Mouse (Mus musculus): ENCODE results near the gene Hspa1a. TPM values are rescaled to one million over a fixed set of nuclear protein-coding genes. Genes with fewer than 3 reads are reported as not detected.
"Not testable (repeated sequence)": the region's sequence is repeated elsewhere in the genome, so short reads cannot be mapped to it uniquely, and the experiment has no call there.

Hspa1a gene
- polyA plus RNA-seq, 1 experiment = not detected

- Histone ChIP-seq H3K4me3 (ENCODE audit: insufficient read depth, low read depth, low read length) (no peak overlapping the region), H3K27ac (ENCODE audit: insufficient read depth, low read depth, low read length) (no peak overlapping the region), H3K4me1 (ENCODE audit: control insufficient read depth, insufficient read depth, low read length) (peaks cover 7% of the 10 kb centered on the region)
- WGBS = 87% methylated on average over 16 of the region's 16 CpGs
- no peak for TF ChIP-seq CTCF (IDR thresholded peaks at IDR 0.05; ENCODE audit: insufficient read depth, low read depth, low read length)
- TF ChIP-seq POLR2A (IDR thresholded peaks at IDR 0.05; ENCODE audit: insufficient read depth, low read depth, low read length) = no peak
Measured at GRCm38 (mm10) chr17:35015296-35015695, 43.3 kb upstream of the Hspa1a start.

- TF ChIP-seq POLR2A (IDR thresholded peaks at IDR 0.05; ENCODE audit: insufficient read depth, low read depth, low read length) (no peak), CTCF (IDR thresholded peaks at IDR 0.05; ENCODE audit: insufficient read depth, low read depth, low read length) (no peak)
Measured at GRCm38 (mm10) chr17:35013221-35013620, 41.3 kb upstream of the Hspa1a start.

GRCm38 (mm10) chr17:35012430-35012829, 40.5 kb upstream of the Hspa1a start:
- Histone ChIP-seq H3K27ac (ENCODE audit: insufficient read depth, low read depth, low read length) (no peak overlapping the region), H3K4me3 (ENCODE audit: insufficient read depth, low read depth, low read length) (no peak overlapping the region), H3K4me1 (ENCODE audit: control insufficient read depth, insufficient read depth, low read length) (peaks cover 7% of the 10 kb centered on the region)
- TF ChIP-seq CTCF (IDR thresholded peaks at IDR 0.05; ENCODE audit: insufficient read depth, low read depth, low read length) = no peak
- TF ChIP-seq POLR2A (IDR thresholded peaks at IDR 0.05; ENCODE audit: insufficient read depth, low read depth, low read length) = no peak
- WGBS = 89% methylated on average over 13 of the region's 13 CpGs

More at GRCm38 (mm10) chr17:35013221-35013620, 41.3 kb upstream of the Hspa1a start:
- H3K4me3 ChIP-seq (ENCODE audit: insufficient read depth, low read depth, low read length) = no peak overlapping the region
- 83% methylated on average over 6 of the region's 6 CpGs for WGBS
- H3K4me1 ChIP-seq (ENCODE audit: control insufficient read depth, insufficient read depth, low read length) = peaks cover 7% of the 10 kb centered on the region
- no peak overlapping the region for H3K27ac ChIP-seq (ENCODE audit: insufficient read depth, low read depth, low read length)

- no peak overlapping the region for H3K27ac ChIP-seq (ENCODE audit: insufficient read depth, low read depth, low read length)
- WGBS = 94% methylated on average over 8 of the region's 8 CpGs
- H3K4me1 ChIP-seq (ENCODE audit: control insufficient read depth, insufficient read depth, low read length) = peaks cover 5% of the 10 kb centered on the region
- TF ChIP-seq CTCF (IDR thresholded peaks at IDR 0.05; ENCODE audit: insufficient read depth, low read depth, low read length) (no peak), POLR2A (IDR thresholded peaks at IDR 0.05; ENCODE audit: insufficient read depth, low read depth, low read length) (no peak)
- H3K4me3 ChIP-seq (ENCODE audit: insufficient read depth, low read depth, low read length) = no peak overlapping the region
Measured at GRCm38 (mm10) chr17:35011440-35011839, 39.5 kb upstream of the Hspa1a start.

GRCm38 (mm10) chr17:35009586-35009985, 37.6 kb upstream of the Hspa1a start:
- no peak overlapping the region for H3K27ac ChIP-seq (ENCODE audit: insufficient read depth, low read depth, low read length)
- TF ChIP-seq POLR2A (IDR thresholded peaks at IDR 0.05; ENCODE audit: insufficient read depth, low read depth, low read length) (no peak), CTCF (IDR thresholded peaks at IDR 0.05; ENCODE audit: insufficient read depth, low read depth, low read length) (no peak)
- WGBS = 86% methylated on average over 7 of the region's 7 CpGs

GRCm38 (mm10) chr17:35007387-35007991, 35.5 kb upstream of the Hspa1a start:
- 93% methylated on average over 7 of the region's 7 CpGs for WGBS

More at GRCm38 (mm10) chr17:35009586-35009985, 37.6 kb upstream of the Hspa1a start:
- Histone ChIP-seq H3K4me3 (ENCODE audit: insufficient read depth, low read depth, low read length) (no peak overlapping the region), H3K4me1 (ENCODE audit: control insufficient read depth, insufficient read depth, low read length) (no peaks in the 10 kb centered on the region)

GRCm38 (mm10) chr17:35005902-35006301, 33.9 kb upstream of the Hspa1a start:
- not testable (repeated sequence) for H3K4me1 ChIP-seq (ENCODE audit: control insufficient read depth, insufficient read depth, low read length); H3K4me3 ChIP-seq (ENCODE audit: insufficient read depth, low read depth, low read length); H3K27ac ChIP-seq (ENCODE audit: insufficient read depth, low read depth, low read length)
- 95% methylated on average over 4 of the region's 5 CpGs for WGBS

More at GRCm38 (mm10) chr17:35007387-35007991, 35.5 kb upstream of the Hspa1a start:
- no peak for TF ChIP-seq CTCF (IDR thresholded peaks at IDR 0.05; ENCODE audit: insufficient read depth, low read depth, low read length)
- no peak for TF ChIP-seq POLR2A (IDR thresholded peaks at IDR 0.05; ENCODE audit: insufficient read depth, low read depth, low read length)
- H3K4me3 ChIP-seq (ENCODE audit: insufficient read depth, low read depth, low read length) = no peak overlapping the region
- H3K27ac ChIP-seq (ENCODE audit: insufficient read depth, low read depth, low read length) = no peak overlapping the region
- H3K4me1 ChIP-seq (ENCODE audit: control insufficient read depth, insufficient read depth, low read length) = peaks cover 2% of the 10 kb centered on the region

- TF ChIP-seq CTCF (IDR thresholded peaks at IDR 0.05; ENCODE audit: insufficient read depth, low read depth, low read length) (no peak), POLR2A (IDR thresholded peaks at IDR 0.05; ENCODE audit: insufficient read depth, low read depth, low read length) (no peak)
- no peak overlapping the region for H3K4me3 ChIP-seq (ENCODE audit: insufficient read depth, low read depth, low read length)
- H3K27ac ChIP-seq (ENCODE audit: insufficient read depth, low read depth, low read length) = no peak overlapping the region
- peaks cover 7% of the 10 kb centered on the region for H3K4me1 ChIP-seq (ENCODE audit: control insufficient read depth, insufficient read depth, low read length)
- 96% methylated on average over 10 of the region's 10 CpGs for WGBS
Measured at GRCm38 (mm10) chr17:35005158-35005557, 33.2 kb upstream of the Hspa1a start.

GRCm38 (mm10) chr17:35004075-35004717, 32.2 kb upstream of the Hspa1a start:
- no peak overlapping the region for H3K27ac ChIP-seq (ENCODE audit: insufficient read depth, low read depth, low read length)
- no peak overlapping the region for H3K4me3 ChIP-seq (ENCODE audit: insufficient read depth, low read depth, low read length)
- peaks cover 10% of the 10 kb centered on the region for H3K4me1 ChIP-seq (ENCODE audit: control insufficient read depth, insufficient read depth, low read length)
- 94% methylated on average over 17 of the region's 17 CpGs for WGBS
- TF ChIP-seq CTCF (IDR thresholded peaks at IDR 0.05; ENCODE audit: insufficient read depth, low read depth, low read length) = no peak
- TF ChIP-seq POLR2A (IDR thresholded peaks at IDR 0.05; ENCODE audit: insufficient read depth, low read depth, low read length) = 0 out of 2 replicates have a peak, but pooled peaks have one; percentile 9

Measured in olfactory bulb, adult 2 months (tissue).